Mouse (Mus musculus) G1E (cell line): ENCODE data around the gene Def6. TPM values are rescaled to one million over a fixed set of nuclear protein-coding genes. Genes with fewer than 3 reads are reported as not detected.

Experiments used
- ATAC-seq: 2 replicates; pipeline ENCODE4 v1.8.0; 2016; ENCODE audit warnings: mild to moderate bottlenecking; ENCODE audit not compliant: insufficient number of reproducible peaks, poor library complexity, low FRiP score, severe bottlenecking; ENCODE audit errors: extremely low read depth
- DNase-seq: peaks from one replicate; pipeline ENCODE4 v3.0.0; 2012; ENCODE audit warnings: low spot score
- H3K27me3 ChIP-seq: 2 replicates; pipeline ENCODE4 v1.6.1; 2012; ENCODE audit warnings: mild to moderate bottlenecking, low read length, inconsistent platforms; ENCODE audit not compliant: insufficient read depth
- H3K36me3 ChIP-seq: replicated peaks from 2 replicates; pipeline ENCODE3; 2012; ENCODE audit warnings: mild to moderate bottlenecking, inconsistent platforms
- H3K4me1 ChIP-seq: 2 replicates; pipeline ENCODE4 v1.6.1; 2012; ENCODE audit warnings: low read depth, low read length, inconsistent platforms, mixed read lengths; ENCODE audit not compliant: insufficient read depth
- H3K4me3 ChIP-seq: 2 replicates; pipeline ENCODE4 v1.5.1; 2012; ENCODE audit warnings: low read depth, mild to moderate bottlenecking, inconsistent platforms, low read length, moderate library complexity, mixed read lengths
- H3K9me3 ChIP-seq: replicated peaks from 2 replicates; pipeline ENCODE4 v1.6.1; 2012; ENCODE audit warnings: inconsistent platforms
- CTCF ChIP-seq: IDR thresholded peaks from 2 replicates; pipeline ENCODE4 v1.5.1; 2012; ENCODE audit warnings: low read depth, low read length, inconsistent platforms, mixed read lengths
- GATA1 ChIP-seq: IDR thresholded peaks from 2 replicates; pipeline ENCODE4 v1.6.1; 2012; ENCODE audit warnings: borderline replicate concordance, low read length, inconsistent platforms, mixed read lengths
- GATA2 ChIP-seq: IDR thresholded peaks from 2 replicates; pipeline ENCODE4 v1.6.1; 2012; ENCODE audit warnings: low read depth, low read length, inconsistent platforms, borderline replicate concordance
- POLR2AphosphoS5 ChIP-seq: IDR thresholded peaks from 2 replicates; pipeline ENCODE4 v1.6.1; 2012; ENCODE audit warnings: low read depth, low read length, inconsistent platforms; ENCODE audit not compliant: insufficient replicate concordance
- TAL1 ChIP-seq: conservative IDR thresholded peaks from 2 replicates; pipeline ENCODE4 v1.6.1; 2012; ENCODE audit warnings: low read depth, low read length, inconsistent platforms, mixed read lengths
- polyA plus RNA-seq: library from polyadenylated mRNA; stranded (reverse); fragments of >175 nt; gene quantifications from 2 replicates; pipeline ENCODE4 v1.2.3, GENCODE M21; 2012
- total RNA-seq, 2 experiments: library from RNA; stranded (forward) in 1 of 2; stranded (reverse) in 1 of 2; fragments of 200-1000 nt in 1 of 2; fragments of >200 nt in 1 of 2; fragmentation: Nextera tagmentation in 1 of 2; gene quantifications; 2 replicates each; pipeline ENCODE4 v1.2.3; 2014 to 2017

Def6 gene
- total and polyA plus RNA-seq, 3 experiments, result 38.5 to 308 (median 113) TPM

DNA sequence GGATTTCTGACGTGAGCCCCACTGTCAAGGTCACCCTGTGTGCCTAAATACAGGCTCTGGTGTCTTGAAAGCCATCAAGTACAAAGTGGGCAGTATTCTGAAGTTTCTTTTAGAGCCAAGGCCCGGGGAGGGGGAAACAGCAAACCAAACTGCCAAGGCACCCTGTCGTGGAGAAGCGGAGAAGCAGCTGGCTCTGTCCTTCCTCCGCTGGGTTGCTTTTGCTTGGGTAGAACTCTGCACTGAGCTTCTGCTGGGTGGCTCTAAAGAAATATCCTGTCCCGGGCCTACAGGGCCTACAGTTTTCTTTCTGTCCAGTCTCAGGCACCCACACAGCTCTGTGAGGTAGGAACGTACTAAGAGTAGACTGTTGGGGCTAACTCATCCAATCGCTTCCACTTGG, 486 bp upstream of the Def6 start:
- Histone ChIP-seq H3K4me3 (peak overlapping the region; percentile 91; the same call in 1 of the 2 replicates), H3K27me3 (no peaks in the 10 kb centered on the region), H3K9me3 (no peaks in the 10 kb centered on the region), H3K4me1 (peaks cover 75% of the 10 kb centered on the region), H3K36me3 (peaks cover 59% of the 10 kb centered on the region)
- TF ChIP-seq GATA1, result no peak
- no peak for TF ChIP-seq TAL1
- TF ChIP-seq POLR2AphosphoS5, result no peak
- no peak for TF ChIP-seq GATA2
- no peak for TF ChIP-seq CTCF
- DNase-seq (no peak), ATAC-seq (no peak)

DNA sequence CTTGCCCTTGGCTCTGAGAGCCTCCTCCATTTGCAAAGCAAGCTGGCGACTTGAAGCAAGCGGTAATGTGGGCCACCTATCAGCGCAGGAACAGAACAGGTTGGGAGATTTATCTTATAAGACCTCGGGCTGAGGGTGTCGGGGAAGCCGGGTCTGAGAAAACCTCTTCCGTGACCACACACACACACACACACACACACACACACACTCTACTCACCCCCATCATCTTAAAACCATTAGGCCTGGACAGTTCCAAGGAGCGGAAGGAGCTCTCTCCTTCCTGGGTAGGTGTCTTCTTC, 685 bp downstream of the Def6 start:
- DNase-seq, result no peak
- Histone ChIP-seq H3K27me3 (no peaks in the 10 kb centered on the region), H3K9me3 (no peaks in the 10 kb centered on the region), H3K36me3 (peaks cover 59% of the 10 kb centered on the region), H3K4me1 (peaks cover 87% of the 10 kb centered on the region), H3K4me3 (peak overlapping the region; percentile 91)
- no peak for ATAC-seq
- TF ChIP-seq GATA1 (no peak), CTCF (no peak), GATA2 (no peak), TAL1 (no peak), POLR2AphosphoS5 (no peak)

DNA sequence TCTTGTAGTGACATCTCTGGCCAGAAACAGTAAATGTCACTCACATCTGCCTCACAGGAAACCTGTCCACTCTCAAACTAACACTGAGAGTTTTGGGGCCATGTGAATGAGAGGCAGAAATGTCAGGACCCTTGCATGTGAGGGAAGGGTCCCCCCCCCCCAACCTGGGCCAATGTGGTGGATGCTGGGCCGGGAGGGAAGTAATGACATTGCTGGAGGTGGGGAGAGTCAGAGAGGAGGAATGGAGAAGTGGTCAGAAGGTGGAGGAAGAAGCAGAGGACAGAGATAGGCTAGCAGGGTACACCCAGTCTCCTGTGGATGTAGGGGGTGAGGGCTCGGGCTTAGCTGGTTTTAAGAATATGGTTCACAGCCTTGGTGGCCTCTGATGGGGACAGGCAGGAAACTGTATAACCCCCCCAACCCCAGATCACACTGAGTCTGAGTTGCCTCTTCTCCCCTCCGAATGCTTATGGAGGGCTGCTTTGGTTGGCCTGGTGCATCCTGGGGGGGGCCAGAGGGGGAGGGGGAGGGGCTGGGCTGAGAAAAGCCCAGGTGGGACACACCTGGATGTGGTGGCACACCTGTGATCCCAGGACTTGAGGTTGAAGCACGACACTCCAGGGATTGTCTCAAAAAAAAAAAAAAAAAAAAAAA, 2.0 kb downstream of the Def6 start:
- TF ChIP-seq GATA2, result no peak
- TF ChIP-seq CTCF, result no peak
- ATAC-seq (no peak), DNase-seq (peak; percentile 58)
- Histone ChIP-seq H3K4me3 (peak overlapping the region; percentile 91), H3K27me3 (no peaks in the 10 kb centered on the region), H3K9me3 (no peaks in the 10 kb centered on the region), H3K4me1 (peaks cover 93% of the 10 kb centered on the region), H3K36me3 (peaks cover 61% of the 10 kb centered on the region)

DNA sequence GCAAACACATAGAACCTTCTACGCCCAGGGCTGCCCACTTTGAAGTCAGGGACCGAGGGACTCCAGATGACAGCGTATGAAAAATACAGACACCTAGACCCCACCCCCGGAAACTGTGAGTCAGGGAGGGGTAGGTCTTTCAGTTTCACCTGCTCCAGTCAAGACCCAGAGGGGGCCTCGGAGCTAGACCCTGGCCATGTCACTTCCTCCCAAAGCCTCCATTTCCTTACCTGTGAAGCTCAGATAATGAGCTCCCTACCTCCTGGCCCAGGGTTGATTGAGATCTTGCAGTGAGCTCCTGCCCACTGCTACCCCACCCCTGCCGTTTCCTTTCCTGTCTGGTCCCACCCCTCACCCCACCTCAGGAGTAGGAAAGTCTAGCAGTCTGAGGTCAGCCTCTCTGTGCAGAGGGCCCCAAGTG, 4.4 kb downstream of the Def6 start:
- peaks cover 68% of the 10 kb centered on the region for H3K36me3 ChIP-seq
- peak; percentile 56 for ATAC-seq
- no peaks in the 10 kb centered on the region for H3K27me3 ChIP-seq
- TF ChIP-seq GATA2, result no peak
- TF ChIP-seq CTCF, result no peak
- TF ChIP-seq POLR2AphosphoS5, result no peak
- TF ChIP-seq GATA1, result no peak
- TF ChIP-seq TAL1, result peak; percentile 50; the same call in 1 of the 2 replicates
- H3K4me3 ChIP-seq, result peak overlapping the region; percentile 54; the same call in 1 of the 2 replicates
- no peaks in the 10 kb centered on the region for H3K9me3 ChIP-seq
- peak; percentile 53 for DNase-seq
- peaks cover 74% of the 10 kb centered on the region for H3K4me1 ChIP-seq

DNA sequence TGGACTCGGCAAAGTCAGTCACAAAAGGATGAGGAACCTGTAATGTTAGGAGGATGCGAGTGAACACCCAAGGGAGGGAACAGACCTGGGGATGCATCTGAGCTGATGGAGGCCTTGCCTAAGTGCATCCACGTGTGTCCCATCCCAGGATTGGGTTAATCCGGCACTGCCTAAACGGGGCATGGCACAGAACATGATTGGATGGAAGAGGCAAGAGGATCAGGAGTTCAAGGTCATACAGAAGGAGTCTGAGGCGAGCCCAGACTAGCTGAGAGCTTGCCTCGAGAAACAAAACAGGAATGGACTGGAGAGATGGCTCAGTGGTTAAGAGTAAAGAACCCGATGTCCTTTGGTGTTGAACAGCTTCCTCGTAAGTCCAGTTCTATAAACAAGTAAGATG, 4.8 kb downstream of the Def6 start:
- Histone ChIP-seq H3K27me3 (no peaks in the 10 kb centered on the region), H3K9me3 (no peaks in the 10 kb centered on the region), H3K36me3 (peaks cover 72% of the 10 kb centered on the region), H3K4me3 (peak overlapping the region; percentile 54; the same call in 1 of the 2 replicates), H3K4me1 (peaks cover 74% of the 10 kb centered on the region)
- ATAC-seq (no peak), DNase-seq (no peak)
- TF ChIP-seq TAL1 (no peak), POLR2AphosphoS5 (no peak), GATA1 (no peak), CTCF (no peak), GATA2 (no peak)

DNA sequence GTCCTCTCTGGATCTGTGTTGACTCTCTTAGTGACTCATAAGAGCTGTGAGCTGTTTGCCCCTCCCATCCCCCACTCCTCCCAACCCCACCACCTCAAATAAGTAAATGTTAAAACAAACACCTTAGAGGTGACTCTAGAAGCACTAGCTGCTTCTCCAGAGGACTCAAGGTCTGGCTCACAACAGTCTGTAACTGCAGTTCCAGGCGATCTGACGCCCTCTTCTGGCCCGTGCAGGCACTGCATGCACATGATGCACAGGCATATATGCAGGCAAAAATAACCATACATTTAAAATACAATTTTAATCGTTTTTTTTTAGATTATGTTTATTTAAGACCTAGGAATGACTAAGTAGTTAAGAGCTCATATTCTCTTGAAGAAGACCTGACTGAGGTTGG, 5.7 kb downstream of the Def6 start:
- Histone ChIP-seq H3K4me3 (no peak overlapping the region), H3K4me1 (peaks cover 73% of the 10 kb centered on the region), H3K36me3 (peaks cover 81% of the 10 kb centered on the region), H3K9me3 (no peaks in the 10 kb centered on the region), H3K27me3 (no peaks in the 10 kb centered on the region)
- no peak for ATAC-seq
- TF ChIP-seq POLR2AphosphoS5, result no peak
- TF ChIP-seq CTCF, result peak; percentile 60
- no peak for TF ChIP-seq GATA1
- TF ChIP-seq TAL1, result no peak
- DNase-seq, result no peak

DNA sequence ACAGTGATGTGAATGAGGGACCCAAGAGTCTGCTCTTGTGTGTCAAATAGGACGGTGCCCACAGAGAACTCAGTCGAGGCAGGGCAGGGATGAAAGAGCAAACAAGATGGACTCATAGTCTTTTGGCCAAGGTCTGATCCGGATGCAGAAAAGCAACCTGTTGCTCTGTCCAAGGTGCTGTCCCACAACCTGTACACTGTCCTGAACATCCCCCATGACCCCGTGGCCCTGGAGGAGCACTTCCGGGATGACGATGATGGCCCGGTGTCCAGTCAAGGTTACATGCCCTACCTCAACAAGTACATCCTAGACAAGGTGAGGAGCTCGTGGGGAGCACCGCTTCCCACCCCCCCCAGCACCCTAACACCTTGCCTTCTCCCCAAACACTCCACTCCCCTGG, 9.2 kb downstream of the Def6 start:
- DNase-seq, result no peak
- Histone ChIP-seq H3K4me1 (peaks cover 50% of the 10 kb centered on the region), H3K27me3 (no peaks in the 10 kb centered on the region), H3K9me3 (no peaks in the 10 kb centered on the region), H3K4me3 (no peak overlapping the region), H3K36me3 (peaks cover 96% of the 10 kb centered on the region)
- no peak for TF ChIP-seq POLR2AphosphoS5
- TF ChIP-seq TAL1, result no peak
- no peak for TF ChIP-seq GATA1
- TF ChIP-seq CTCF, result no peak
- TF ChIP-seq GATA2, result no peak
- no peak for ATAC-seq
